Mouse (Mus musculus): ENCODE results near the gene Mtch1. TPM values are rescaled to one million over a fixed set of nuclear protein-coding genes. Genes with fewer than 3 reads are reported as not detected.
"Not testable (repeated sequence)": the region's sequence is repeated elsewhere in the genome, so short reads cannot be mapped to it uniquely, and the experiment has no call there.

Mtch1 gene
- polyA plus RNA-seq, 1 experiment from 2014 or later = 328 TPM

DNA sequence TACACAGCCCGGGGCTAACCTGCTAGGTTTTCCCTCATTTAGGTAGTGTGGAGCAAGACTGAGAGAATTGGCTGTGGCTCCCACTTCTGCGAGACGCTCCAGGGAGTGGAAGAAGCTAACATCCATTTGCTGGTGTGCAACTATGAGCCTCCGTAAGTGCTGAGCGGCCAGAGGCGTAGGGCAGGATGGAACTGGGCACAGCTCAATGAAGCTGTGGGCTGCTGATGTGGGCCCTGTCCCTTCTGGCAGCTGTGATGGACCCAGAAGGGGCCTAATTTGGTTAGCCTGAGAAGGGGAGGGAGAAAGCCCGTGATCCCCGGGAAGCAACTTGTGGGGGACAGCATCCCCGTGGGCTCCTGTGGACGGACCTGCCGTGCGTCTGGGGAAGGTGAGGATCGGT, 21.9 kb downstream of the Mtch1 start:
- Histone ChIP-seq H3K4me2 (replicated peaks) (0 out of 2 replicates have a peak overlapping the region, but pooled peaks have one; percentile 59), H3K27me3 (peaks cover 56% of the 10 kb centered on the region), H3K9ac (peak overlapping the region; percentile 53; the same call in 1 of the 2 replicates), H3K4me1 (peaks cover 37% of the 10 kb centered on the region), H3K27ac (no peak overlapping the region), H3K4me3 (no peak overlapping the region), H3K36me3 (peaks cover 8% of the 10 kb centered on the region), H3K9me3 (no peaks in the 10 kb centered on the region)
- ATAC-seq (ENCODE audit: low FRiP score, low read depth) = no peak
- WGBS = 60% methylated on average over 13 of the region's 13 CpGs

DNA sequence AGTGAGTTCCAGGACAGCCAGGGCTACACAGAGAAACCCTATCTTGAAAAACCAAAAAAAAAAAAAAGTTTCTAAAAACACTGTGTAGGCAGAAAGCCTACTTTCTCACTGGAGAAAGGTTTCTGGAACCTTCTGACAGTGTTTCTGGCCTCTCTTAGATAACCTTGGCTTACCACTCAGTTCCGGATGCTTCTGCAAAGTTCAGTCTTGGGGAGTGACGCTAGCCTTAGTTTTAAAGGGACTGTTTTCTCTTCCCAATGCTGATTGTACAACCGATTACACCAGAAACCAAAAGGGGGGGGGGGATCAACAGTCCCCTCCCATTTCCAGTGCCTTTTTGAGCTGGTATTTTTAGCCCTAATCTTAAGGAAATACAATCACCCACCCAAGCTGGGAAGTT, 24.1 kb downstream of the Mtch1 start:
- no peak for ATAC-seq (ENCODE audit: low FRiP score, low read depth)
- Histone ChIP-seq H3K9ac (no peak overlapping the region), H3K27ac (no peak overlapping the region), H3K4me1 (peaks cover 37% of the 10 kb centered on the region), H3K36me3 (no peaks in the 10 kb centered on the region), H3K4me2 (replicated peaks) (no peak overlapping the region), H3K4me3 (no peak overlapping the region), H3K9me3 (no peaks in the 10 kb centered on the region), H3K27me3 (peaks cover 76% of the 10 kb centered on the region)
- WGBS = 87% methylated on average over 3 of the region's 3 CpGs

- peak overlapping the region; percentile 19; the same call in 1 of the 2 replicates for H3K9ac ChIP-seq
- no peak overlapping the region for H3K27ac ChIP-seq
- peak overlapping the region; percentile 54 for H3K4me2 ChIP-seq (replicated peaks)
- H3K36me3 ChIP-seq = no peaks in the 10 kb centered on the region
- peaks cover 68% of the 10 kb centered on the region for H3K27me3 ChIP-seq
- peaks cover 35% of the 10 kb centered on the region for H3K4me1 ChIP-seq
- 8% methylated on average over 18 of the region's 18 CpGs for WGBS
- H3K9me3 ChIP-seq = no peaks in the 10 kb centered on the region
- ATAC-seq (ENCODE audit: low FRiP score, low read depth) = no peak
- peak overlapping the region; percentile 21 for H3K4me3 ChIP-seq
Observed at GRCm38 (mm10) chr17:29322603-29322962, 25.2 kb downstream of the Mtch1 start.

GRCm38 (mm10) chr17:29321765-29322602, 25.8 kb downstream of the Mtch1 start:
- peak overlapping the region; percentile 19; the same call in 1 of the 2 replicates for H3K9ac ChIP-seq
- H3K4me3 ChIP-seq = peak overlapping the region; percentile 21
- peak overlapping the region; percentile 54 for H3K4me2 ChIP-seq (replicated peaks)
- H3K27me3 ChIP-seq = peaks cover 62% of the 10 kb centered on the region
- H3K36me3 ChIP-seq = no peaks in the 10 kb centered on the region
- H3K9me3 ChIP-seq = no peaks in the 10 kb centered on the region
- peaks cover 29% of the 10 kb centered on the region for H3K4me1 ChIP-seq
- WGBS = 11% methylated on average over 41 of the region's 41 CpGs
- no peak for ATAC-seq (ENCODE audit: low FRiP score, low read depth)
- no peak overlapping the region for H3K27ac ChIP-seq

- H3K4me2 ChIP-seq (replicated peaks) = no peak overlapping the region
- no peaks in the 10 kb centered on the region for H3K9me3 ChIP-seq
- H3K4me1 ChIP-seq = peaks cover 21% of the 10 kb centered on the region
- no peak overlapping the region for H3K4me3 ChIP-seq
- H3K9ac ChIP-seq = no peak overlapping the region
- 60% methylated on average over 8 of the region's 8 CpGs for WGBS
- peaks cover 54% of the 10 kb centered on the region for H3K27me3 ChIP-seq
- no peak overlapping the region for H3K27ac ChIP-seq
- ATAC-seq (ENCODE audit: low FRiP score, low read depth) = no peak
- H3K36me3 ChIP-seq = no peaks in the 10 kb centered on the region
Observed at GRCm38 (mm10) chr17:29319881-29320639, 27.7 kb downstream of the Mtch1 start.

DNA sequence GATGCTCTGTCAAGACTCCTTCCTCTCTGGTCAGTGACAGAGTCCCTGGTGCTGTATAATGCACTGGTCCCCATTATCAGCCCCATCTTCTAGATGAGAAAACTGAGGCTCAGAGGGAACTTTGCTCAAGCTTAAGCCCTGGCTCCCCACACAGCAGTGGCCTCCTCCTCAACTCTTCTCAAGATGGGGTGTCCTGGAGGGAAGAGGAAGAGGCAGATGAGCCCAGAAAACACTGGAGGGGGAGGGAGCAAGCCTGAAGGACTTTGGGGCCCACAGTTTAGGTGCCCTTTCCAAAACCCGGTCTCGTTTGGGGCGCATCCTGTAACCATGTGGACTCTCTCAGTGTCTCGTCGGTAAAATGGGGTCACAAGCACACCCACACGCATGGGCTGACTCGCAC, 28.3 kb downstream of the Mtch1 start:
- Histone ChIP-seq H3K4me3 (no peak overlapping the region), H3K9me3 (no peaks in the 10 kb centered on the region), H3K9ac (no peak overlapping the region), H3K4me2 (replicated peaks) (no peak overlapping the region), H3K4me1 (peaks cover 21% of the 10 kb centered on the region), H3K27ac (no peak overlapping the region), H3K27me3 (peaks cover 54% of the 10 kb centered on the region), H3K36me3 (no peaks in the 10 kb centered on the region)
- ATAC-seq (ENCODE audit: low FRiP score, low read depth) = no peak
- 86% methylated on average over 7 of the region's 7 CpGs for WGBS

DNA sequence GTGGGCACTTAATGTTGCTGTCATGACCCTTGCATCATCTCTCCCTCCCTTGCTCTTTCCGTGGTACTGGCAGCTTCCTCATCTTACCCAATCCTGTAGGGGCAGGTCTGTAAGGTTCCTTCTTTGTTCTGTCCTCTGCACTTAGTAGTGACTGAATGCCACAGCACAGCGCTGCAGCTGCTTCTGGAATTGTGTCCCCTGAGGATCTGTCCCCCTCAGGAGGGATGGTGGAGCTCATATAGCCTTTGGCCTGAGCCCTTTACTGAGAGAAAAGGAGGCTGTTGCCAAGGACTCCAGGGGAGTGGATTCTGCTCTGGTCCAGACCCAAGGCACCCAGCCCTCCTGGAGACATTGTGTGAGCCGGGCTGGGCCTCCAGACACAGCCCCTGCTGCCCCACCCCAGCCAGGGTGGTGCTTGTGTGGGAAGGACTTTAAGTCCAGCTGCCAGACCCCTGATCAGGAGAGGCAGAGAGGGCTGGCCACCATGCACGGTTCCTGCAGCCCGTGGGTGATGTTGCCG, 28.9 kb downstream of the Mtch1 start:
- H3K36me3 ChIP-seq = no peaks in the 10 kb centered on the region
- H3K9ac ChIP-seq = peak overlapping the region; percentile 26; the same call in 1 of the 2 replicates
- H3K27me3 ChIP-seq = peaks cover 48% of the 10 kb centered on the region
- no peaks in the 10 kb centered on the region for H3K9me3 ChIP-seq
- H3K4me3 ChIP-seq = no peak overlapping the region
- H3K4me2 ChIP-seq (replicated peaks) = no peak overlapping the region
- 47% methylated on average over 6 of the region's 6 CpGs for WGBS
- no peak overlapping the region for H3K27ac ChIP-seq
- peaks cover 21% of the 10 kb centered on the region for H3K4me1 ChIP-seq
- no peak for ATAC-seq (ENCODE audit: low FRiP score, low read depth)

DNA sequence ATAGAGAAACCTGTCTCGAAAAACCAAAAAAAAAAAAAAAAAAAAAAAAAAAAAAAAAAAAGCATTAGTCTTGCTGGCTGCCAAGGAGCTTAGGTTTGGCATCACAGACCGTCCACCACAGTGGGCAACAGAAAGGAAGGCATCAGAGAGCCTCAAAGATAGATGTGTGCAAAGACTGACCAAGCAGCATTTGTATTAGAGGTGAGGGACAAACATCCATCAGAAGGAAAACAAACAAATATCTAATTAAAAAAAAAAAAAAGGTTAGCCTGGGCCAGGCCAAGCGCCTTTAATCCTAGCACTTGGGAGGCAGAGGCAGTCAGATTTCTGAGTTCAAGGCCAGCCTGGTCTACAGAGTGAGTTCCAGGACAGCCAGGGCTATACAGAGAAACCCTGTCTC, 30.4 kb downstream of the Mtch1 start, which contains the start of gene Pi16:
Pi16 (plus strand) TSS at position 301 of the 400 bp plus-strand sequence.
- not testable (repeated sequence) for H3K4me3 ChIP-seq; ATAC-seq (ENCODE audit: low FRiP score, low read depth); H3K36me3 ChIP-seq; H3K9ac ChIP-seq; H3K9me3 ChIP-seq; H3K4me2 ChIP-seq (replicated peaks)
- H3K4me1 ChIP-seq = peaks cover 14% of the 10 kb centered on the region
- peaks cover 36% of the 10 kb centered on the region for H3K27me3 ChIP-seq
- 0 out of 2 replicates have a peak within 1 kb of the TSS, but pooled peaks have one; percentile 22 for H3K27ac ChIP-seq
- WGBS = 78% methylated on average over 3 of the region's 3 CpGs

DNA sequence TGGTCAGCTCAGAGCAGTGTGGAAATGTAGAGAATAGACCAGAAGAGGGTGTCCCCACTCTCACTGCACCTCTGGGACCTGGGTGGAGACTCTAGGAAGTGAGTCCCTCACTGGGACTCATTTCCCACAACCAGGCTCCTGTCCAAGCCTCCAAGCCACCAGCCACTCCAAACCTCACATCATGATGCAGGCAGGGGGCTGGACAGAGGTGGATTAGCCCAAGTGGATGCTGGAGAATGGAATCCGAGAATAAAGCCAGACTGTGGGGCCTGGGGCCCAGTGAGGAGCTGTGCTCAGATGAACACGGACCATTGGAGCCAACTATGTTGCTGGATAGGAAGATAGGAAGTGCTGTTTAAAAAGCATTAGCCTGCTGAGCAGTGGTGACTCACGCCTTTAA, 30.8 kb downstream of the Mtch1 start:
- 69% methylated on average over 3 of the region's 3 CpGs for WGBS
- no peak for ATAC-seq (ENCODE audit: low FRiP score, low read depth)
- 0 out of 2 replicates have a peak overlapping the region, but pooled peaks have one; percentile 22 for H3K27ac ChIP-seq
- no peaks in the 10 kb centered on the region for H3K36me3 ChIP-seq
- H3K4me3 ChIP-seq = no peak overlapping the region
- H3K9ac ChIP-seq = no peak overlapping the region
- H3K4me1 ChIP-seq = peaks cover 10% of the 10 kb centered on the region
- peaks cover 31% of the 10 kb centered on the region for H3K27me3 ChIP-seq
- no peaks in the 10 kb centered on the region for H3K9me3 ChIP-seq
- no peak overlapping the region for H3K4me2 ChIP-seq (replicated peaks)

DNA sequence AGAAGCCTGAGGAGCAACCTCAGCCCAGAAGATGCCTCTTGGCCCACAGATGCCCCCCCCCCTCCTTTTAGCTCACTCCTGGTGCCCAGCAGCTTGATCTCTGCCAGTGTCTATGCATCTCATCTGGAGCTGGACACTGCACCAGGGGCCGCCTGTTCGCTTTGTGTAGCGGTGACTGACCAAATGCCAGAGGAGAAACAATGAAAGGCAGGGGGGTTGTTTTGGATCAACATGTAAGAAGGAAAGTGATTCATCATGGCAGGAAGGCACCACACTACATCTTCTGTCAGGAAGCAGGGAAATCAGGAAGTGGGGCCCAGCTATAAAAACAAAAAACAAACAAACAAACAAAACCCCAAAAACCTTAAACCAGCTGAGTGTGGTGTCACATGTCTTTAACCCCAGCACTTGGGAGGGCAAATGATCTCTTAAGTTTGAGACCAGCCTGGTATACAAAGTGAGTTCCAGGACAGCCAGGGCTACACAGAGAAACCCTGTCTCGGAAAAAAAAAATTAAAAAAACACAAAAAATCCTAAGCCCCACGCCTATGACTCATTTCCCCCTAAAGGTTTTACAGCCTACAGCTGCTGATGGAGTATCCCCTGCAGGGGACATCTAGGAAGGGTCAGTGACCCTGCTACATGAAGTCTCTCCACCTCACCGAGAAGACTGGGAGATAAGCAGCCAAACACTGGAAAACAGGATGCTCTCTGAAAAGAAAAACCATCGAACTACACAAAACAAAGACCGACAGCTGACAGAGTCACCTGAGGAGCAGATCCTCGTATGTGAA, 31.9 kb downstream of the Mtch1 start:
- no peaks in the 10 kb centered on the region for H3K36me3 ChIP-seq
- peaks cover 21% of the 10 kb centered on the region for H3K27me3 ChIP-seq
- H3K9me3 ChIP-seq = no peaks in the 10 kb centered on the region
- no peak overlapping the region for H3K9ac ChIP-seq
- H3K4me3 ChIP-seq = no peak overlapping the region
- peak overlapping the region; percentile 6; the same call in 1 of the 2 replicates for H3K27ac ChIP-seq
- no peak overlapping the region for H3K4me2 ChIP-seq (replicated peaks)
- no peak for ATAC-seq (ENCODE audit: low FRiP score, low read depth)
- 0 out of 2 replicates have a peak, but pooled peaks cover 6% of the 10 kb centered on the region for H3K4me1 ChIP-seq
- WGBS = 37% methylated on average over 9 of the region's 9 CpGs

GRCm38 (mm10) chr17:29313300-29313699, 34.4 kb downstream of the Mtch1 start:
- H3K4me2 ChIP-seq (replicated peaks) = no peak overlapping the region
- H3K9ac ChIP-seq = no peak overlapping the region
- 0 out of 2 replicates have a peak, but pooled peaks cover 6% of the 10 kb centered on the region for H3K4me1 ChIP-seq
- no peak overlapping the region for H3K4me3 ChIP-seq
- H3K9me3 ChIP-seq = no peaks in the 10 kb centered on the region
- no peaks in the 10 kb centered on the region for H3K27me3 ChIP-seq
- ATAC-seq (ENCODE audit: low FRiP score, low read depth) = no peak
- H3K36me3 ChIP-seq = no peaks in the 10 kb centered on the region
- no peak overlapping the region for H3K27ac ChIP-seq
